Mouse (Mus musculus): ENCODE measurements around the gene 9830107B12Rik. TPM values are rescaled to one million over a fixed set of nuclear protein-coding genes. Genes with fewer than 3 reads are reported as not detected.

The 9830107B12Rik gene
- polyA plus RNA-seq, 1 experiment from 2014 or later, result not detected

DNA sequence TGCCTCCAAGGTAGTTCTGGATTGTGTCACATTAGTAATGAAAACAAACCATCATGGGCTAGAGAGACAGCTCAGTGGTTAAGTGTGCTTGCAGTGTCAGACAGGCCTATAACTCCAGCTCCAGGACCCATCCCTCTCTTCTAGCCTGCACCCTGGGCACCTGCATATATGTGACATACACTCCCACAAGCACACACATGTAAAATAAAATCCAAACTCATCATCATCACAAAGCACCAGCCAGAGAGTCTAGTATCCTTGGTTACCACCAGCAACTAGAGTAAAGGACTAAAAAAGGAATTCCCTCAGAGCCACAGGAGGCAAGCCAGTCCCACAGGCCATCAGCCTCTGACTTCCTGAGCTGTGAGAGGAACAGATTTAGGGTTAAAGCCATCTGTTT is 57.0 kb downstream of the 9830107B12Rik start, which contains the start of gene 1700067P10Rik:
Gene 1700067P10Rik (plus strand): TSS at position 301 of the 400 bp plus-strand sequence.
- Histone ChIP-seq H3K27me3 (ENCODE audit: low read depth, poor library complexity, severe bottlenecking) (peaks cover 8% of the 10 kb centered on the region), H3K9me3 (replicated peaks) (0 out of 2 replicates have a peak, but pooled peaks cover 2% of the 10 kb centered on the region), H3K4me3 (no peak within 1 kb of the TSS), H3K4me1 (no peaks in the 10 kb centered on the region; the same call in 1 of the 2 replicates), H3K27ac (no peak within 1 kb of the TSS), H3K36me3 (no peaks in the 10 kb centered on the region)
- no peak for DNase-seq (ENCODE audit: low spot score)

DNA sequence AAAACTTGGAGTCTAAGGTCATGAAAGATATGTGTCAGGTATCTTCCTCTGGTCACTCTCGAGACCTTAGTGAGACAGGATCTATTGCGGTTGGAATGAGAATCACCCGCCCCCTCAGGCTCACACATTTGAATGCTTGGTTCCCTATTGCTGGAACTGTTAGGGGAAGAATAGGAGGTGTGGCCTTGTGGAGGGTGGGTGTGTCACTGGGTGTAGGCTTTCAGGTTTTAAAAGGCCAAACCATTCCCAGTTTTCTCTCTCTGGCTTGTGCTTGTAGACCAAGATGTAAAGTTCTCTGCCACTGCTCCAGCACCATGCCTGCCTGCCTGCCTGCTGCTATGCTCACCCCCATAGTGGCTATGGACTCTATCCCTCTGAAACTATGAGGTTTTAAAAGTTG is 65.4 kb downstream of the 9830107B12Rik start:
- Histone ChIP-seq H3K27me3 (ENCODE audit: low read depth, poor library complexity, severe bottlenecking) (0 out of 2 replicates have a peak, but pooled peaks cover 3% of the 10 kb centered on the region), H3K36me3 (no peaks in the 10 kb centered on the region), H3K4me1 (no peaks in the 10 kb centered on the region), H3K4me3 (no peak overlapping the region), H3K27ac (no peak overlapping the region), H3K9me3 (replicated peaks) (no peaks in the 10 kb centered on the region)
- DNase-seq (ENCODE audit: low spot score), result no peak
- WGBS, result 56% methylated on average over 3 of the region's 3 CpGs

Other genes with a start within 250 kb of the 9830107B12Rik start
- 23.2 and 27.2 TPM in 2 replicates for gene Foxp4, start 221.6 kb downstream of the 9830107B12Rik start, polyA plus RNA-seq (2016; fragmentation: Nextera tagmentation; extraction: Ambion mirVana)
- not detected in 2 replicates for gene 1700122O11Rik, start 108.0 kb downstream of the 9830107B12Rik start, polyA plus RNA-seq (2016; fragmentation: Nextera tagmentation; extraction: Ambion mirVana)
- gene 1700067P10Rik, start 56.9 kb downstream of the 9830107B12Rik start, polyA plus RNA-seq (2016; fragmentation: Nextera tagmentation; extraction: Ambion mirVana), result not detected in 2 replicates
- not detected in 2 replicates for gene A530064D06Rik, start 21.0 kb upstream of the 9830107B12Rik start, polyA plus RNA-seq (2016; fragmentation: Nextera tagmentation; extraction: Ambion mirVana)
- 0.05 TPM in 1 of 2 replicates, not detected in the other for gene Trem1, start 86.5 kb upstream of the 9830107B12Rik start, polyA plus RNA-seq (2016; fragmentation: Nextera tagmentation; extraction: Ambion mirVana)
- gene Trem3, start 101.5 kb upstream of the 9830107B12Rik start, polyA plus RNA-seq (2016; fragmentation: Nextera tagmentation; extraction: Ambion mirVana), result 0.14 TPM in 1 of 2 replicates, not detected in the other
- gene Treml4, start 118.0 kb upstream of the 9830107B12Rik start, polyA plus RNA-seq (2016; fragmentation: Nextera tagmentation; extraction: Ambion mirVana), result 0.34 TPM in 1 of 2 replicates, not detected in the other
- gene Treml2, start 153.2 kb upstream of the 9830107B12Rik start, polyA plus RNA-seq (2016; fragmentation: Nextera tagmentation; extraction: Ambion mirVana), result 0.25 and 0.54 TPM in 2 replicates
- gene B430306N03Rik, start 169.9 kb upstream of the 9830107B12Rik start, polyA plus RNA-seq (2016; fragmentation: Nextera tagmentation; extraction: Ambion mirVana), result 0.09 TPM in 1 of 2 replicates, not detected in the other
- 0.51 and 0.59 TPM in 2 replicates for gene Trem2, start 200.1 kb upstream of the 9830107B12Rik start, polyA plus RNA-seq (2016; fragmentation: Nextera tagmentation; extraction: Ambion mirVana)
- 1.8 and 2.0 TPM in 2 replicates for gene Treml1, start 213.6 kb upstream of the 9830107B12Rik start, polyA plus RNA-seq (2016; fragmentation: Nextera tagmentation; extraction: Ambion mirVana)

Measured in limb, embryonic 10.5 days (tissue).